Mouse (Mus musculus) limb, embryonic 14.5 days (tissue): ENCODE results near the gene Cenpf. TPM values are rescaled to one million over a fixed set of nuclear protein-coding genes. Genes with fewer than 3 reads are reported as not detected.

Experiments
- ATAC-seq: fragments of 200-750 bp; cut with Nextera tagmentation; 2 replicates; pipeline ENCODE4 v1.8.0; 2017; ENCODE audit warnings: low read depth, moderate number of reproducible peaks, moderate TSS enrichment; ENCODE audit not compliant: low FRiP score
- DNase-seq: peaks from one replicate; pipeline ENCODE4 v3.0.0-alpha.2; 2015; ENCODE audit warnings: low spot score
- H3K27ac ChIP-seq: fragments of 300-500 bp; sonication (generic); replicated peaks from 2 replicates; pipeline ENCODE4 v1.5.1; 2014; ENCODE audit warnings: low read depth, mild to moderate bottlenecking, low read length, moderate library complexity, mixed read lengths
- H3K27me3 ChIP-seq: fragments of 300-500 bp; sonication (generic); 2 replicates; pipeline ENCODE4 v1.6.1; 2014; ENCODE audit warnings: low read length, mixed read lengths; ENCODE audit not compliant: control insufficient read depth, insufficient read depth
- H3K36me3 ChIP-seq: fragments of 300-500 bp; sonication (generic); 2 replicates; pipeline ENCODE4 v1.6.1; 2014; ENCODE audit warnings: mild to moderate bottlenecking, low read length, moderate library complexity, mixed read lengths; ENCODE audit not compliant: control insufficient read depth, insufficient read depth
- H3K4me1 ChIP-seq: fragments of 300-500 bp; sonication (generic); 2 replicates; pipeline ENCODE4 v1.6.1; 2014; ENCODE audit warnings: antibody characterized with exemption, low read length, mixed read lengths; ENCODE audit not compliant: control insufficient read depth, insufficient read depth
- H3K4me2 ChIP-seq: fragments of 300-500 bp; sonication (generic); replicated peaks from 2 replicates; pipeline ENCODE4 v1.6.1; 2014; ENCODE audit warnings: low read depth, mild to moderate bottlenecking, low read length, moderate library complexity; ENCODE audit not compliant: severe bottlenecking
- H3K4me3 ChIP-seq: fragments of 300-500 bp; sonication (generic); replicated peaks from 2 replicates; pipeline ENCODE4 v1.5.1; 2014; ENCODE audit warnings: low read length
- H3K9ac ChIP-seq: fragments of 300-500 bp; sonication (generic); 2 replicates; pipeline ENCODE4 v1.6.1; 2014; ENCODE audit warnings: mild to moderate bottlenecking, low read depth, low read length, moderate library complexity; ENCODE audit not compliant: severe bottlenecking
- H3K9me3 ChIP-seq: fragments of 300-500 bp; sonication (generic); 2 replicates; pipeline ENCODE4 v1.6.1; 2016; ENCODE audit warnings: low read length; ENCODE audit not compliant: control insufficient read depth
- POLR2A ChIP-seq: fragments of 200-500 bp; IDR thresholded peaks from 2 replicates; pipeline ENCODE4 v1.8.0; 2012; ENCODE audit warnings: inconsistent platforms, mild to moderate bottlenecking, moderate library complexity, borderline replicate concordance; ENCODE audit not compliant: insufficient read depth, insufficient read length; ENCODE audit errors: extremely low read depth
- WGBS: fragments of 180-500 bp; shearing (Covaris S2); extraction: QIAGEN DNeasy Blood & Tissue Kit; methylation state at CpG from one replicate; pipeline ENCODE4 v1.1.7; 2014; 5-methylcytosine and 5-hydroxymethylcytosine counted together
- polyA plus RNA-seq, 2 experiments: library from polyadenylated mRNA; depleted of rRNA in 1 of 2; stranded (reverse) in 1 of 2; unstranded in 1 of 2; fragments of >200 nt; fragmentation: Nextera tagmentation in 1 of 2; extraction: Ambion mirVana in 1 of 2; gene quantifications; 2 replicates each; pipeline versions ENCODE4 v1.2.1 to v1.2.3; 2012 to 2014

Cenpf gene
- polyA plus RNA-seq (2012; rRNA removed) (13.8 and 16.1 TPM in 2 replicates), polyA plus RNA-seq (2014; fragmentation: Nextera tagmentation; extraction: Ambion mirVana) (58.8 and 69.2 TPM in 2 replicates)

GRCm38 (mm10) chr1:189687654-189688387 is at the start of gene Cenpf:
TSS of gene Cenpf (minus strand) at chr1:189688086.
- Histone ChIP-seq H3K4me3 (peak within 1 kb of the TSS; percentile 73), H3K36me3 (peaks cover 21% of the 10 kb centered on the region), H3K27me3 (no peaks in the 10 kb centered on the region), H3K27ac (no peak within 1 kb of the TSS), H3K9ac (peak within 1 kb of the TSS; percentile 64), H3K9me3 (no peaks in the 10 kb centered on the region), H3K4me2 (peak within 1 kb of the TSS; percentile 88), H3K4me1 (peaks cover 15% of the 10 kb centered on the region)
- DNase-seq (peak; percentile 98), ATAC-seq (peak; percentile 100)
- peak; percentile 47; the same call in 1 of the 2 replicates for TF ChIP-seq POLR2A
- WGBS: 3% methylated on average over 53 of the region's 55 CpGs

GRCm38 (mm10) chr1:189732156-189732555 is 44.3 kb upstream of the Cenpf start:
- Histone ChIP-seq H3K4me2 (peak overlapping the region; percentile 88), H3K27me3 (no peaks in the 10 kb centered on the region), H3K4me1 (peaks cover 40% of the 10 kb centered on the region), H3K27ac (peak overlapping the region; percentile 56), H3K36me3 (no peaks in the 10 kb centered on the region), H3K9ac (0 out of 2 replicates have a peak overlapping the region, but pooled peaks have one; percentile 14), H3K9me3 (no peaks in the 10 kb centered on the region), H3K4me3 (no peak overlapping the region)
- ATAC-seq (no peak), DNase-seq (no peak)
- TF ChIP-seq POLR2A: no peak
- 65% methylated on average over 8 of the region's 8 CpGs for WGBS

- H3K36me3 ChIP-seq: no peaks in the 10 kb centered on the region
- TF ChIP-seq POLR2A: no peak
- H3K4me2 ChIP-seq: peak overlapping the region; percentile 88; the same call in 1 of the 2 replicates
- no peaks in the 10 kb centered on the region for H3K9me3 ChIP-seq
- ATAC-seq: no peak
- H3K4me1 ChIP-seq: peaks cover 45% of the 10 kb centered on the region
- DNase-seq: no peak
- no peak overlapping the region for H3K4me3 ChIP-seq
- WGBS: 58% methylated on average over 10 of the region's 10 CpGs
- H3K27me3 ChIP-seq: no peaks in the 10 kb centered on the region
- H3K9ac ChIP-seq: 0 out of 2 replicates have a peak overlapping the region, but pooled peaks have one; percentile 14
- H3K27ac ChIP-seq: peak overlapping the region; percentile 63
These were observed 43.8 kb upstream of the Cenpf start for GRCm38 (mm10) chr1:189731697-189732096.

- no peak for ATAC-seq
- no peak for DNase-seq
- Histone ChIP-seq H3K36me3 (no peaks in the 10 kb centered on the region), H3K27ac (peak overlapping the region; percentile 98), H3K9me3 (no peaks in the 10 kb centered on the region), H3K4me3 (peak overlapping the region; percentile 89), H3K27me3 (no peaks in the 10 kb centered on the region), H3K4me1 (peaks cover 47% of the 10 kb centered on the region), H3K4me2 (peak overlapping the region; percentile 88), H3K9ac (peak overlapping the region; percentile 90)
- TF ChIP-seq POLR2A: no peak
- WGBS: 6% methylated on average over 17 of the region's 17 CpGs
These were observed 41.4 kb upstream of the Cenpf start for GRCm38 (mm10) chr1:189729141-189729815.

GRCm38 (mm10) chr1:189728784-189729115 is 40.9 kb upstream of the Cenpf start:
- DNase-seq: no peak
- Histone ChIP-seq H3K27me3 (no peaks in the 10 kb centered on the region), H3K9ac (peak overlapping the region; percentile 90), H3K4me3 (peak overlapping the region; percentile 89), H3K4me2 (peak overlapping the region; percentile 88), H3K36me3 (no peaks in the 10 kb centered on the region), H3K9me3 (no peaks in the 10 kb centered on the region), H3K4me1 (peaks cover 47% of the 10 kb centered on the region), H3K27ac (peak overlapping the region; percentile 98)
- TF ChIP-seq POLR2A: no peak
- no peak for ATAC-seq
- under 1% methylated on average over 14 of the region's 15 CpGs for WGBS
